Mouse (Mus musculus): ENCODE measurements at regions not wholly inside any gene's neighbourhood (a gene's known extent, or its start where the extent isn't known, plus 50 kb on each side); places are given as distances from the start of the nearest gene placed in this dataset.

GRCm38 (mm10) chr17:72993134-72993533 is 75.0 kb downstream of the Lbh start:
- peaks cover 13% of the 10 kb centered on the region for H3K4me1 ChIP-seq (replicated peaks)

DNA sequence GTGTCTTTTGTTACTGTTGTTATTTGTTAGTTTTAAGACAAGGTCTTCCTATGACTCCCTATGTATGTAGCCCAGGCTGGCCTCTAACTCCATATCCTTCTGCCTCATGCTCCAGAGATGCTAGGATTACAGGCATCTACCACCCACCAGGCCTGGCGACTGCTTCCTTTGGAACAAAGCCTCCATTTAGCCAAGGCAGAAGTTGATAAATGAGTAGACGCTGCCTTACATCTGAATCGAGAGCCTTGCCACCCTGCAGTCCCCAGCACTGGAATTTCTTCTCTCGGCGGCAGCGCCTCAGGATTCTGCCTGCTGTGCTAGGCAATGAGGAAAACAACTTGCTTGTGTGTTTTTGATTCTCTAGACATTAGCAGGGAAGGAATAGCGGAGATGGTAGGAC is 75.5 kb downstream of the Lbh start:
- no peak for ATAC-seq (ENCODE audit: low FRiP score, low read depth)
- 24% methylated on average over 7 of the region's 7 CpGs for WGBS

More at GRCm38 (mm10) chr17:72993134-72993533, 75.0 kb downstream of the Lbh start:
- no peak for ATAC-seq (ENCODE audit: low FRiP score, low read depth)
- H3K9me3 ChIP-seq, result no peaks in the 10 kb centered on the region
- no peak overlapping the region for H3K27ac ChIP-seq (replicated peaks)
- H3K27me3 ChIP-seq, result no peaks in the 10 kb centered on the region
- no peak overlapping the region for H3K9ac ChIP-seq
- H3K4me3 ChIP-seq, result no peak overlapping the region
- H3K36me3 ChIP-seq, result no peaks in the 10 kb centered on the region
- H3K4me2 ChIP-seq, result no peak overlapping the region

DNA sequence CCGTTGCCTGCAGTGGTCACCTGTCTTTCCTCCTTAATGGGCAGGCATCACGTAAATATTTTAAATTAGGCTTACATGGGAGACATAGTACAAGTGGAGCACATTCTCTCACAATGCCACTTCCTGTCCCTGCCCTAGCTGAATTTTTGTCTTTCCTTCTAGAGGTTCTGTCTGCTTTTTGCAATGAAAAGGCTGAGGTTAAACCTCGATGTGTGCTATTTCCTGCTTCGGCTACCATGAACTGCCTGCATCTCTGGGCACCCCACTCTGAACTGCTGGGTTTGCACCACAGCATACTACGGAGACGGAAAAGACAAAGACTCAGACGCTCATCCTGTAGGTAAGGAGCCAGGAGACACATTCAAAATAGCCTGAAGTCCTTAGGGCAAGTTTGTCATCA is 78.4 kb downstream of the Lbh start:
- 76% methylated on average over 7 of the region's 7 CpGs for WGBS
- no peak for ATAC-seq (ENCODE audit: low FRiP score, low read depth)
- Histone ChIP-seq H3K36me3 (no peaks in the 10 kb centered on the region), H3K4me3 (no peak overlapping the region), H3K27me3 (no peaks in the 10 kb centered on the region), H3K27ac (replicated peaks) (no peak overlapping the region), H3K4me1 (replicated peaks) (peaks cover 13% of the 10 kb centered on the region), H3K9me3 (no peaks in the 10 kb centered on the region), H3K9ac (no peak overlapping the region), H3K4me2 (no peak overlapping the region)

More for the DNA sequence above, 75.5 kb downstream of the Lbh start:
- no peaks in the 10 kb centered on the region for H3K36me3 ChIP-seq
- no peak overlapping the region for H3K9ac ChIP-seq
- H3K27me3 ChIP-seq, result no peaks in the 10 kb centered on the region
- no peak overlapping the region for H3K4me2 ChIP-seq
- peaks cover 13% of the 10 kb centered on the region for H3K4me1 ChIP-seq (replicated peaks)
- H3K4me3 ChIP-seq, result no peak overlapping the region
- H3K9me3 ChIP-seq, result no peaks in the 10 kb centered on the region
- H3K27ac ChIP-seq (replicated peaks), result peak overlapping the region; percentile 14; the same call in 1 of the 2 replicates

- Histone ChIP-seq H3K27ac (replicated peaks) (no peak overlapping the region), H3K9ac (no peak overlapping the region), H3K9me3 (no peaks in the 10 kb centered on the region), H3K4me2 (no peak overlapping the region), H3K4me3 (no peak overlapping the region), H3K27me3 (no peaks in the 10 kb centered on the region), H3K36me3 (no peaks in the 10 kb centered on the region), H3K4me1 (replicated peaks) (peaks cover 13% of the 10 kb centered on the region)
- 0 out of 2 replicates have a peak, but pooled peaks have one; percentile 69 for ATAC-seq (ENCODE audit: low FRiP score, low read depth)
- 7% methylated on average over 5 of the region's 5 CpGs for WGBS
These were observed 79.3 kb downstream of the Lbh start for GRCm38 (mm10) chr17:72997301-72997921.

DNA sequence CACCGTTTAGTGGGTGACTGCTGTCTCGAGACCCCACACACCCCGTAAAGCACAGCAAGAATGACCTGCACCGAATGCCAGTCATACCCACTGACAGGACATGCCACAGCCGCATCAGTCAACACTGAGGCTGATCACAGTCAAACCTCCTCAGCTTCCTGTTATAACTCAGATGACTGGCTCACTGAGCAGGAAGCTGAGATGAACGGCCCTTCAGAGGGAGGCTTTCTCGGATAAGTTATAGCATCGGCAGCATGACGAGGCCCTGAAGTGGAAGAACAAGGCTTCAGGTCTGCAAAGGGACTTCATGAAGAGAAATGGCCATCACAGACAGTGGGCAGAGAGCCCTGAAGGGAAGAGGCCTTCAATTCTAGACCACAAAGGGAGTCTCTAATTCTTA is 87.0 kb downstream of the Lbh start:
- Histone ChIP-seq H3K4me1 (replicated peaks) (no peaks in the 10 kb centered on the region), H3K4me3 (no peak overlapping the region), H3K9me3 (no peaks in the 10 kb centered on the region), H3K4me2 (no peak overlapping the region), H3K27me3 (no peaks in the 10 kb centered on the region), H3K9ac (no peak overlapping the region), H3K36me3 (no peaks in the 10 kb centered on the region), H3K27ac (replicated peaks) (no peak overlapping the region)
- 86% methylated on average over 9 of the region's 9 CpGs for WGBS
- ATAC-seq (ENCODE audit: low FRiP score, low read depth), result no peak

- no peak for ATAC-seq (ENCODE audit: low FRiP score, low read depth)
- Histone ChIP-seq H3K9me3 (no peaks in the 10 kb centered on the region), H3K4me1 (replicated peaks) (no peaks in the 10 kb centered on the region), H3K27me3 (no peaks in the 10 kb centered on the region), H3K4me2 (no peak overlapping the region), H3K9ac (no peak overlapping the region), H3K4me3 (no peak overlapping the region), H3K36me3 (no peaks in the 10 kb centered on the region), H3K27ac (replicated peaks) (no peak overlapping the region)
- WGBS, result 60% methylated on average over 4 of the region's 4 CpGs
These were observed 90.8 kb downstream of the Lbh start for GRCm38 (mm10) chr17:73008901-73009300.

GRCm38 (mm10) chr17:73009962-73010361 is 91.9 kb downstream of the Lbh start:
- 75% methylated on average over 4 of the region's 4 CpGs for WGBS

DNA sequence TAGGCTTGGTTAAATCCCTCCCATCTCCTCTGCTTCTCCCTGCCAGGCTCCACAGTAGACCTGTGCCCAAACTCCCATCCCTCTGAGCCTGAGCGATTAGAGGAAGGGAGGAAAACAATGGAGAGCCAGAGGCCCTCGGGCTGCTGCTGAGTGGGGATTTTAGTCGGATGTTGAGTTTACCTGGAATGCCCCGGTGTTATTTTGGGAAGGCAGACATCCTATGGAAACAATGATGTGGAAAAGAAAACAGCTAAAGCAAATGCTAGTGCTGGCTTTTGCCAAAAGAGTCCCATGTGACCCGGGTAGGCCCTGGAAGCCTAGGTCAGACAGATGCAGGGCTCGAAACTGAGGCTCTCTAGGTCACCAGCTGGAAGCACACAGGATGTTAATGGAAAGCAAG is 94.3 kb downstream of the Lbh start:
- H3K27ac ChIP-seq (replicated peaks), result no peak overlapping the region
- H3K4me3 ChIP-seq, result no peak overlapping the region
- no peak overlapping the region for H3K9ac ChIP-seq
- H3K27me3 ChIP-seq, result no peaks in the 10 kb centered on the region
- WGBS, result 57% methylated on average over 6 of the region's 6 CpGs
- no peak overlapping the region for H3K4me2 ChIP-seq
- no peaks in the 10 kb centered on the region for H3K36me3 ChIP-seq
- no peaks in the 10 kb centered on the region for H3K9me3 ChIP-seq
- H3K4me1 ChIP-seq (replicated peaks), result no peaks in the 10 kb centered on the region
- ATAC-seq (ENCODE audit: low FRiP score, low read depth), result no peak

More at GRCm38 (mm10) chr17:73009962-73010361, 91.9 kb downstream of the Lbh start:
- H3K4me1 ChIP-seq (replicated peaks), result no peaks in the 10 kb centered on the region
- H3K9me3 ChIP-seq, result no peaks in the 10 kb centered on the region
- no peak overlapping the region for H3K9ac ChIP-seq
- no peak overlapping the region for H3K27ac ChIP-seq (replicated peaks)
- H3K27me3 ChIP-seq, result no peaks in the 10 kb centered on the region
- ATAC-seq (ENCODE audit: low FRiP score, low read depth), result no peak
- no peak overlapping the region for H3K4me2 ChIP-seq
- no peak overlapping the region for H3K4me3 ChIP-seq
- no peaks in the 10 kb centered on the region for H3K36me3 ChIP-seq

- no peak overlapping the region for H3K9ac ChIP-seq
- H3K9me3 ChIP-seq, result no peaks in the 10 kb centered on the region
- H3K36me3 ChIP-seq, result no peaks in the 10 kb centered on the region
- H3K27me3 ChIP-seq, result no peaks in the 10 kb centered on the region
- H3K27ac ChIP-seq (replicated peaks), result no peak overlapping the region
- no peak for ATAC-seq (ENCODE audit: low FRiP score, low read depth)
- 73% methylated on average over 5 of the region's 5 CpGs for WGBS
- no peak overlapping the region for H3K4me3 ChIP-seq
- H3K4me2 ChIP-seq, result no peak overlapping the region
- no peaks in the 10 kb centered on the region for H3K4me1 ChIP-seq (replicated peaks)
These were observed 94.8 kb upstream of the Lclat1 start for GRCm38 (mm10) chr17:73012954-73013353.

DNA sequence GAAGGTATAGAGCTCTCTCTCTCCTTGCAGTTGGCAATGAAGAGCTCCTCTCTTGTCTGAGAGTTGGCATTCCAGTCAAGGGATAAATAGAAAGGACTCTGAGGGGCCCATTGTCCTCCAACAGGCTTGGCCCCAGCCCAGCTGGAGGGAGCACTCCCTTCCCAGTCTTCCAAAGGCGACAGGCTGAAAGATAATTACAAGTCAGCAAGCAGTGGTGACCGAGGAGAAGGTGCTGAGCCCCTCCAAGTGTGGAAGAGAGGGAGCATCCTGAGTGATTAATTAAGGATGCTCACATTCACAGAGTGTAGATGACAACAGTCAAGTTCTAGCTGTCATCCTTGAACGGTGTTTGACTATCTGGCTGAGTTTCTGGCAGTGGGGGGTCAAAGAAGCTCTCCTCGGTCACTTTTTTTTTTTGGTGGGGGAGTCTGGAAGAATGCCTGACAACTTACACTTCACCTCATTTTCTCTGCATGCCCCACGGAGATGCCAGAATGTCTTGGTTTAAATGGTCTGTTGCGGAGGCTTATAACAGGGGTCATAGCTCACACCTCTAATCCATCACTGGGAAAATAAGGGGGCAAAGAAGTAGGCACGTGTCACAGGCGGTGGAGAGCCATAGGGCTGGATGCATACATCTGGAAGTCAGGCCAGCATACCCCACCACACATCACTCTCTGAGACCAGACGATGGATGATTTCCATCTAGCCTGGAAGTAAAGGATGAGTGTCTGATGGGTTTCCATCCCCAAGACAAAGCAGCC is 93.5 kb upstream of the Lclat1 start:
- ATAC-seq (ENCODE audit: low FRiP score, low read depth), result peak; percentile 71
- Histone ChIP-seq H3K9me3 (no peaks in the 10 kb centered on the region), H3K27ac (replicated peaks) (no peak overlapping the region), H3K27me3 (no peaks in the 10 kb centered on the region), H3K36me3 (no peaks in the 10 kb centered on the region), H3K9ac (no peak overlapping the region), H3K4me3 (no peak overlapping the region), H3K4me2 (no peak overlapping the region), H3K4me1 (replicated peaks) (no peaks in the 10 kb centered on the region)
- 43% methylated on average over 9 of the region's 9 CpGs for WGBS

GRCm38 (mm10) chr17:73017173-73017572 is 90.6 kb upstream of the Lclat1 start:
- no peak overlapping the region for H3K9ac ChIP-seq
- no peaks in the 10 kb centered on the region for H3K36me3 ChIP-seq
- no peaks in the 10 kb centered on the region for H3K4me1 ChIP-seq (replicated peaks)
- ATAC-seq (ENCODE audit: low FRiP score, low read depth), result no peak
- 93% methylated on average over 5 of the region's 5 CpGs for WGBS
- no peak overlapping the region for H3K27ac ChIP-seq (replicated peaks)
- no peaks in the 10 kb centered on the region for H3K9me3 ChIP-seq
- H3K4me3 ChIP-seq, result no peak overlapping the region
- no peak overlapping the region for H3K4me2 ChIP-seq
- H3K27me3 ChIP-seq, result no peaks in the 10 kb centered on the region

- Histone ChIP-seq H3K4me2 (no peak overlapping the region), H3K4me1 (replicated peaks) (no peaks in the 10 kb centered on the region), H3K36me3 (no peaks in the 10 kb centered on the region), H3K9me3 (no peaks in the 10 kb centered on the region), H3K4me3 (no peak overlapping the region), H3K27ac (replicated peaks) (no peak overlapping the region), H3K27me3 (no peaks in the 10 kb centered on the region), H3K9ac (no peak overlapping the region)
- 55% methylated on average over 8 of the region's 8 CpGs for WGBS
- ATAC-seq (ENCODE audit: low FRiP score, low read depth), result no peak
These were observed 85.1 kb upstream of the Lclat1 start for GRCm38 (mm10) chr17:73022630-73023051.
